Mouse (Mus musculus) hindbrain, embryonic 13.5 days (tissue): ENCODE results near the gene Cul4a. TPM values are rescaled to one million over a fixed set of nuclear protein-coding genes. Genes with fewer than 3 reads are reported as not detected.
"Not testable (repeated sequence)": the region's sequence is repeated elsewhere in the genome, so short reads cannot be mapped to it uniquely, and the experiment has no call there.

Source experiments
- ATAC-seq: fragments of 200-750 bp; cut with Nextera tagmentation; 2 replicates; pipeline ENCODE4 v1.8.0; 2017; ENCODE audit warnings: moderate TSS enrichment; ENCODE audit not compliant: low FRiP score
- H3K27ac ChIP-seq: fragments of 300-500 bp; sonication (generic); 2 replicates; pipeline ENCODE4 v1.5.1; 2015; ENCODE audit warnings: inconsistent platforms, mild to moderate bottlenecking, moderate library complexity
- H3K27me3 ChIP-seq: fragments of 300-500 bp; sonication (generic); 2 replicates; pipeline ENCODE4 v1.6.1; 2015; ENCODE audit warnings: mild to moderate bottlenecking, inconsistent platforms
- H3K36me3 ChIP-seq: fragments of 300-500 bp; sonication (generic); 2 replicates; pipeline ENCODE4 v1.6.1; 2015; ENCODE audit warnings: mild to moderate bottlenecking, inconsistent platforms
- H3K4me1 ChIP-seq: fragments of 300-500 bp; sonication (generic); replicated peaks from 2 replicates; pipeline ENCODE4 v1.6.1; 2015; ENCODE audit warnings: inconsistent platforms
- H3K4me2 ChIP-seq: fragments of 300-500 bp; sonication (generic); 2 replicates; pipeline ENCODE4 v1.6.1; 2015; ENCODE audit warnings: inconsistent platforms, mild to moderate bottlenecking, moderate library complexity
- H3K4me3 ChIP-seq: fragments of 300-500 bp; sonication (generic); 2 replicates; pipeline ENCODE4 v1.5.1; 2015; ENCODE audit warnings: mild to moderate bottlenecking, inconsistent platforms
- H3K9ac ChIP-seq: fragments of 300-500 bp; sonication (generic); 2 replicates; pipeline ENCODE4 v1.6.1; 2015; ENCODE audit warnings: mild to moderate bottlenecking, inconsistent platforms
- H3K9me3 ChIP-seq: fragments of 300-500 bp; sonication (generic); 2 replicates; pipeline ENCODE4 v1.6.1; 2016; ENCODE audit warnings: inconsistent platforms
- WGBS: fragments of 180-500 bp; shearing (Covaris S2); methylation state at CpG from one replicate; pipeline ENCODE4 v1.1.7; 2015; 5-methylcytosine and 5-hydroxymethylcytosine counted together
- polyA plus RNA-seq: library from polyadenylated mRNA; unstranded; fragments of >200 nt; fragmentation: Nextera tagmentation; extraction: Ambion mirVana; gene quantifications from 2 replicates; pipeline ENCODE4 v1.2.1, GENCODE M21; 2015

Cul4a gene
- polyA plus RNA-seq, 1 experiment from 2014 or later, result 71.7 TPM

DNA sequence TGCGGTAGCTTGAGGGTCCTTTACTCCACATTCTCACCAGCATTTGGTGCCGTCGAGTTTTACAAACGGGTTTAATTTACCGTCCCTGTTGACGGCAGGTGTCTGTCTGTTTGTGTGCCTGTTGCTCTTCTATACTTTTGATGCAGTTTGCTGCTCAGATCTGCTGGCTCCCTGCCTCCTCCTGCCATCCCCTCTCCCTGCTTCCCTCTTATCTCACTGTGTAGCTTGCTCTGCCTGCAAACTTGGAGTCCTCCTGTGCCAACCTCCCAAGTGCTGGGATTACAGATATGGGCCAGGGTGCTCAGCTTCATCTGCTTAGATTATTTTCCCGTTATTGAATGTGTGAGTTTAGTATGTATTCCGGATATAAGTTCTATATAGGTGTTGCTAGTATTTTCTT, 3.5 kb downstream of the Cul4a start:
- Histone ChIP-seq H3K4me1 (peaks cover 52% of the 10 kb centered on the region), H3K4me3 (no peak overlapping the region), H3K9ac (no peak overlapping the region), H3K4me2 (no peak overlapping the region), H3K27me3 (no peaks in the 10 kb centered on the region), H3K36me3 (peaks cover 10% of the 10 kb centered on the region; the same call in 1 of the 2 replicates), H3K27ac (no peak overlapping the region), H3K9me3 (no peaks in the 10 kb centered on the region)
- 89% methylated on average over 8 of the region's 8 CpGs for WGBS
- ATAC-seq, result no peak

DNA sequence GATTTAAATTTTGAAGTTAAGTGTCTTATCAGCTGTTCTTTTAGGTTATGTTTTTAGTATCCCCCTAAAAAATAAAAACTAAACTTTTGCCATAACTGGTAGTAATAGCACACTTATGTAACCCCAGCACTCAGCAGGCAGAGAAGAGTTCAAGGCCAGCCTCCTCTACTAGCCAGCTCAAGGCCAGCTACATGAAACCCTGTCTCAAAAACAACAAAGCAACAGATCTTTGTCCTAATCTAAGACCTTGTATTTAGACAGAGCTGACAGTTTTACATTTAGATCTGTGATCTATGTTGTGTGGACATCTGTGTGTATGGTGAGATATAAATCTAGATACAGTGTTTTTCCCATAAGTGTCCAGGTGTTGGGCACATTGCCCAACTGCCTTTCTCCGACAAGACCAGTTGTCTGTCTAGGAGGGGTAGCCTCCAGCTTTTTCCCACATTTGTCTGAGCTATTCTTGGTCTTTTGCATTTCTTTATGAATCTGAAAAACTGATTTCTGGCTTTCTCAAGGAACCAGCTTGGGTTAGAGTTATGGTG, 4.1 kb downstream of the Cul4a start:
- Histone ChIP-seq H3K4me1 (peaks cover 48% of the 10 kb centered on the region), H3K36me3 (peaks cover 11% of the 10 kb centered on the region; the same call in 1 of the 2 replicates), H3K4me3 (no peak overlapping the region), H3K9me3 (no peaks in the 10 kb centered on the region), H3K4me2 (no peak overlapping the region), H3K9ac (no peak overlapping the region), H3K27ac (no peak overlapping the region), H3K27me3 (no peaks in the 10 kb centered on the region)
- ATAC-seq, result no peak
- WGBS, result 76% methylated on average over 1 of the region's 1 CpGs

DNA sequence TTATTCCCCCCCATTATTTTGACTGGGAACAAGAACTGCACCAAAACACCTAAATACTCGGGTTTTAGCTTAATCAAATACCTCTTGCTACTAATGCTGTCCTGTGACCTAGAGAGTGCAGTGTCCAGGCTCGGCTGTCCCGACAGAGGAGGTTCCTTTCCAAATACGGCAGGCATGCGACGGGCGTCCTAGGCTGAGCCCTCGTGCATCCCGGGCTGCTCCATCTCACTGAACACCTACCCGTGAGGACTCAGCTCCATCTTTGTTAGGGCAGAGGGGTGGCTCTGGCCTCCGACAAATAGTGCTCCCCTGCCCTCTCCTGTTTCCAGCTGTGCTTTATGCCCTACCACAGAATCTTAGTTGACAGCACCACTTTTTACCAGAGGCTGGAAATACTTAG, 6.5 kb downstream of the Cul4a start:
- WGBS, result 91% methylated on average over 11 of the region's 11 CpGs
- no peak for ATAC-seq
- no peak overlapping the region for H3K27ac ChIP-seq

DNA sequence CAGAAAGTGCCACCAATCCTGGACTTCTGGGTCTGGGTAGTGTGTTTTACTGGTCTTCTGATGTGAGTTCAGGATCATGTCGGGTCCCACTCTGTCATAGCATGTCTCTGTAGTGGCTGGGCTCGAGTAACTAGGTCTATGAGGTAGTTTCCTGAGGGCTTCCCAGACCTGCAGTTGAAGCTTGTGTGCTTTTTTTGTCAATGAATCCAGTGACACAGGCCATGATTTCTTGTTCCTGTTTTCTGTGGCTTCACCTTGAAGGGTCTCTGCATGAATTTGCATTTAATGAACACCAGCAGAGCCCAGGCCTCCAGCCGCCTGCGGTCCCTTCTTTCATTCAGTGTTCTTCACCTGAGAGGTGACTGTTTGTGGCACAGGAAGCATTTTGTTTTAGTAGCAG, 7.8 kb downstream of the Cul4a start:
- H3K9me3 ChIP-seq, result no peaks in the 10 kb centered on the region
- peaks cover 25% of the 10 kb centered on the region for H3K4me1 ChIP-seq

More for the DNA sequence above, 6.5 kb downstream of the Cul4a start:
- no peak overlapping the region for H3K4me3 ChIP-seq
- no peak overlapping the region for H3K4me2 ChIP-seq
- peaks cover 15% of the 10 kb centered on the region for H3K36me3 ChIP-seq
- H3K4me1 ChIP-seq, result peaks cover 38% of the 10 kb centered on the region
- no peaks in the 10 kb centered on the region for H3K27me3 ChIP-seq
- H3K9me3 ChIP-seq, result no peaks in the 10 kb centered on the region
- H3K9ac ChIP-seq, result no peak overlapping the region

DNA sequence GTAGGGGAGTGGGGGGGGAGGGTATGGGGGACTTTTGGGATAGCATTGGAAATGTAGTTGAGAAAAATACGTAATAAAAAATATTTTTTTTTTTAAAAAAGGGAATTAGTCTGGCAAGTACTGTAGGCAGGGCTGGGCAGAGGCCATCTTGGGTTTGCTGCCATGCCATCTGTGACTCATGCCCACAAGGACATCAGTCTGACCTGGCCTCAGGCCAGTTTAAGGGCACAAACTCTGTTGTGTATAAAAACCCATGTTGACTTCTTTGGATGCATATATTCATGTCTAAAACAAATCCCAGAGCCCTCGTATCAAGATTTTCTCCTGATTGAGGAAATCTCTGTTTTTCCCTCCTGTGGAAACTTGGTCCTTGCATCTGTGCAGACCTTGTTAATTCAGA, 11.7 kb downstream of the Cul4a start:
- 0 out of 2 replicates have a peak overlapping the region, but pooled peaks have one; percentile 15 for H3K9ac ChIP-seq
- H3K27me3 ChIP-seq, result no peaks in the 10 kb centered on the region
- 0 out of 2 replicates have a peak, but pooled peaks cover 3% of the 10 kb centered on the region for H3K4me1 ChIP-seq
- H3K36me3 ChIP-seq, result peaks cover 33% of the 10 kb centered on the region
- ATAC-seq, result no peak
- H3K4me2 ChIP-seq, result no peak overlapping the region
- H3K9me3 ChIP-seq, result no peaks in the 10 kb centered on the region
- H3K27ac ChIP-seq, result no peak overlapping the region
- H3K4me3 ChIP-seq, result no peak overlapping the region
- 95% methylated on average over 2 of the region's 2 CpGs for WGBS

More for the DNA sequence above, 7.8 kb downstream of the Cul4a start:
- Histone ChIP-seq H3K36me3 (peaks cover 17% of the 10 kb centered on the region), H3K27me3 (no peaks in the 10 kb centered on the region), H3K9ac (no peak overlapping the region), H3K4me2 (no peak overlapping the region), H3K27ac (no peak overlapping the region), H3K4me3 (no peak overlapping the region)
- ATAC-seq, result no peak
- 94% methylated on average over 4 of the region's 4 CpGs for WGBS

DNA sequence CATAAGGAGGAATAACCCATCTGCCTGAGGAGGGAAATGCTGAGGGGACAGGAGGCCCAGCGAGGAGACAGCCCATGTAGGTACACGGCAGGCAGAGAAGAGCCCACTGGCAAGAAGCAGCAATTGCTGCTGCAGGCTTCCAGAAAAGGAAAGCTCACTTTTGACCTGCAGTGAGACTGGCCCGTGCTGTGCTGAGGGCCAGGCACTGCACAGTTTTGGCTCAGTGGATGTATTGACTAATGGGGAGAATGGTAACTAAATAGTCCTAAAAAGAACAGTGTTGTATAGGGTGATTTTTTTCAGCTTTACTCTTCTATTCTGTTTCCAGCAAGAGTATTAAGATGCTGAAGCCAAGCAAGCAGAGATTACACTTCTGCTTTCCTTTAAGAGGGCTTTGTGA, 13.1 kb downstream of the Cul4a start:
- H3K27ac ChIP-seq, result no peak overlapping the region
- H3K9ac ChIP-seq, result no peak overlapping the region
- H3K4me2 ChIP-seq, result no peak overlapping the region
- ATAC-seq, result no peak
- no peak overlapping the region for H3K4me3 ChIP-seq
- peaks cover 43% of the 10 kb centered on the region for H3K36me3 ChIP-seq
- 86% methylated on average over 3 of the region's 3 CpGs for WGBS
- H3K4me1 ChIP-seq, result no peaks in the 10 kb centered on the region
- H3K9me3 ChIP-seq, result no peaks in the 10 kb centered on the region
- H3K27me3 ChIP-seq, result no peaks in the 10 kb centered on the region

DNA sequence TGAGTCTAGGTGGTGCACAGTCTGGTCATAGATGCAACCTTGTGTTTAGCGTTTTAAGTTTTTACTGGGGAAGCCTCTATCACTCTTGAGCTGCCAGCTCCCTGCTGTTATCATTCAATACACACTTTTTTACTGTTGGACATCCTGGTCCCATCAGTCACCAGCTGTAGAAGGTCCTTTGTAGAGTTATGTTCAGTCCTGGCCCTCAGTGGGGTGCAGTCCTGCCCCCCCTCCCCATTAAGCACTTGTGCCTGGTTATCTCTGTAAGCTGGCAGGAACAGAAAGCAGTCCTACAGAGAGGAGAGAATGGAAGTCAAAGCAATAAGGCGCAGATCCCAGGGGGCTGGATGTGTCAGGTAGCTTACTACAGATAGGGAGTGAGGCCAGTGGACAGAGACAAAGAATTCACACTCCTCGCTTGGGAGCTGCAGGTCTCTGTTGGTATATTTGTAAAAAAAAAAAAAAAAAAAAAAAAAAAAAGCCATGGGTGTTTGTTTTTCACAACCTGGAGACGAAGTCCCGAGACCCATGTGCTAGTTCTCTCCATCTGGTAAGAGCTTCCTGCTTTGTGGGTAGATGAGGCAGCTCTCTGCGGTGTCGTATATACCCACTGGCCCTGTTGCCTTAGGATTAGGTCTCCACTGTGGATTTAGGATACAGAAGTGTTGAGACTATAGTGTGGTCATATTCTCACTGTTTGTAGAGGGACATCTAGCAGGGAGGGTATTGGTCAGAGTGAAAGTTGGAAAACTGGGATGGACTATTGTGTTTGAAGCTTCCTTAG, 15.7 kb downstream of the Cul4a start:
- Histone ChIP-seq H3K4me1 (no peaks in the 10 kb centered on the region), H3K27ac (no peak overlapping the region), H3K9me3 (no peaks in the 10 kb centered on the region), H3K4me2 (no peak overlapping the region), H3K9ac (no peak overlapping the region), H3K4me3 (no peak overlapping the region), H3K27me3 (no peaks in the 10 kb centered on the region), H3K36me3 (peaks cover 55% of the 10 kb centered on the region)
- ATAC-seq, result no peak
- WGBS, result 84% methylated on average over 7 of the region's 7 CpGs

DNA sequence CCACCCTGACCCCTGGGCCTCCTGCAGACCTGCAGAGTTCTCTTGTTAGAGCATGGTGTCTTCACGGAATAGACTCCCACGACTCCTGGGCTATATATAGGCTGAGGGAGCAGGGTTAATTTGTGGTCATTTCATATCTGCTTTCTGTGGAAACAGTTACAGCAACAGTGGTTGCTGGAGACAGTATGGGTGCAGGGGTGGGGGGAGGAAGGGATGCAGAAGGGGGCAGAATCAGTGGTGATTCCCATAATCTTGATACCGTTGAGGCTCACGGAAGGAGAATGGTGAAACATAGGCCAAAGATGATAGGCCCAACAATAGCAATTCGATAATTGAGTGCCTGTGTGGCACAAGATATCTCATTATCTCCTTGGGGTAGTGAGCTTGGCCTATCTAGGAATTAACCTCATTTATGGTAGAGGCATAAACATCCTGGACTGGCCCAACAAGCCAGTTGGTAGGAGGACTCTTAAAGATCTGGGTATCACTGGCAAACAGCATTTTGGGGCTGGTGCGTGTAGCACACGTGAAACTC, 17.5 kb downstream of the Cul4a start:
- H3K27me3 ChIP-seq, result no peaks in the 10 kb centered on the region
- no peak overlapping the region for H3K27ac ChIP-seq
- no peak for ATAC-seq
- H3K9me3 ChIP-seq, result no peaks in the 10 kb centered on the region
- no peak overlapping the region for H3K4me2 ChIP-seq
- H3K9ac ChIP-seq, result no peak overlapping the region
- no peak overlapping the region for H3K4me3 ChIP-seq
- peaks cover 73% of the 10 kb centered on the region for H3K36me3 ChIP-seq
- H3K4me1 ChIP-seq, result no peaks in the 10 kb centered on the region
- WGBS, result 94% methylated on average over 7 of the region's 7 CpGs

DNA sequence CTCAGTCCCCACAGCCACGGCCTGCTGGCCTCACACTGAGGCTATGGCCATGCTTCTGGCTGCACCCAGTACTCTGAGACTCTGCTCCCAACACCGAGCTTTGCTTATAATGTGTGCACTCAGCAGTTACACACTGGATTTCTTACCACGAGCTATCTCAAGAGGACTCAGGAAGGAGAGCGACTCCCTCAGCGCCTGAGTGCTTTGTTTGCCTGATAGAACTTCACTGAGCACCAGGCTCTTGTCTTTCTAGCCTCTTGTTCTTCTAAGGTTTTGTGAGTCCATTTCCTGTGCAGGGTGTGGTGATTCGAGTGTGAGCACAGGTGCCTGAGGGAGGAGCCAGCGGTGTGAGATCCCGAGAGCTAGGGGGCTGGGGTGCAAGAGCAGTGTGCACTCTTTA, 19.5 kb downstream of the Cul4a start:
- Histone ChIP-seq H3K4me3 (no peak overlapping the region), H3K9me3 (no peaks in the 10 kb centered on the region), H3K4me2 (no peak overlapping the region), H3K9ac (no peak overlapping the region), H3K4me1 (no peaks in the 10 kb centered on the region), H3K27me3 (no peaks in the 10 kb centered on the region), H3K27ac (no peak overlapping the region), H3K36me3 (peaks cover 81% of the 10 kb centered on the region)
- 95% methylated on average over 8 of the region's 8 CpGs for WGBS
- ATAC-seq, result no peak

DNA sequence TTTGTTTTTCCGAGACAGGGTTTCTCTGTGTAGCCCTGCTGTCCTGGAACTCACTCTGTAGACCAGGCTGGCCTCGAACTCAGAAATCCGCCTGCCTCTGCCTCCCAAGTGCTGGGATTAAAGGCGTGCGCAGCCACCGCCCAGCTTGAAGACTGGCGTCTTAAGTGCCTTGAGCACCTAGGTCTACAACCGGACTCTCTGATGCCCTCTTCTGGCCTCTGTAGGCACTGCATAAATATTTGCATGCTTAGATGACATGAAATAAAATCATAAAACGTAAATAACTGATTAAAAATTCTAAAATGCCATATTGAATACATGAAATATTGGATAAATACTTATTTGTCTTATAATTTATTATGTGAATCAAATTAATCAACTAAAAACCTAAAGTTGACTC, 26.8 kb downstream of the Cul4a start:
- not testable (repeated sequence) for ATAC-seq, H3K27ac ChIP-seq, H3K9me3 ChIP-seq, H3K9ac ChIP-seq, H3K4me1 ChIP-seq, H3K4me3 ChIP-seq, H3K4me2 ChIP-seq, H3K27me3 ChIP-seq
- WGBS, result 66% methylated on average over 9 of the region's 9 CpGs
- H3K36me3 ChIP-seq, result peaks cover 95% of the 10 kb centered on the region

DNA sequence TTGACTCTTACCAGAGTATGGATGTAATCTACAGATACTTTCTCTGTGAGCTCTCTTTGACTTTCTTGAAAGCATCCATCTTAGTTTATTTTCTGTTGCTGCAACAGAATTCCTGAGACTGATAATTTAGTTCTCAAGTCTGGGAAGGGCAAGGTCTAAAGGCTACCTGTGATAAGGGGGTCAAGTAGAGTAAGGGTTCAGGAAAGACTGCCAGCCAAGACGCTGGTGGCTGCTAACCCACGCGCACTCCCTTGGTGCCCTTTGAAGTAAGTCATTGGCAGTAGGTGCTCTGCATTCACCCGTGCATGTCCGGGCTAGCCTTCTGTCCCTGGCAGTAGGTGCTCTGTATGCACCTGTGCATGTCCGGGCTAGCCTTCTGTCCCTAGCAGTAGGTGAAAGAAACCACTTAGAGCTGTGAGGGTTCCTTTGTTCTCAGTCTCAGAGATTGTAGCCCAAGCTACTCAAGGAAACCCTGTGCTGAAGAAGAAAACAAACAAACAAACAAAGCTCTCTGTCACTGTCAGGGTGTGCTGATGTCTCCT, 34.3 kb downstream of the Cul4a start:
- no peaks in the 10 kb centered on the region for H3K9me3 ChIP-seq
- H3K36me3 ChIP-seq, result peaks cover 100% of the 10 kb centered on the region
- no peak for ATAC-seq
- H3K4me1 ChIP-seq, result no peaks in the 10 kb centered on the region
- H3K27ac ChIP-seq, result no peak overlapping the region
- no peaks in the 10 kb centered on the region for H3K27me3 ChIP-seq
- H3K4me3 ChIP-seq, result no peak overlapping the region
- no peak overlapping the region for H3K9ac ChIP-seq
- no peak overlapping the region for H3K4me2 ChIP-seq
- WGBS, result 96% methylated on average over 6 of the region's 6 CpGs

DNA sequence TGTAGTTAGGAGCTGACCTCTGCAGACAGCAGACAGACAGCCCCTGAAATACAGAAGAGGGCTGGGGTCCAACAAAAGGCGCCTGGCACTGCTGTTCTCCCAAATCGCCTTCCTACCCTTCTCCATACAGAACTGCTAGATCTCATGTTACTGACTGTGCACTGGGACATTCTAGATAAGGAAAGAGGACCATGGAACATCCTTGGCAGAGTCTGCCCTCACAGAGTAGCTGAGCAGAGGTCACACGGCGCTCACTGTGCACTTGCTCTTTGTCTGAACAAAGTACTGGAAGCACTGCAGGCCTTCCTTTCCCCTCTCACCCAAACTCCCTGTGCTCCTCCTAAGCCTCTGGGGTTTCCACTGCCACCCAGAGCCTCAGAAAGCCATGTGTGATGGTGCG, 36.3 kb downstream of the Cul4a start:
- no peaks in the 10 kb centered on the region for H3K27me3 ChIP-seq
- no peaks in the 10 kb centered on the region for H3K9me3 ChIP-seq
- H3K4me2 ChIP-seq, result no peak overlapping the region
- no peak for ATAC-seq
- no peak overlapping the region for H3K27ac ChIP-seq
- H3K4me3 ChIP-seq, result no peak overlapping the region
- H3K9ac ChIP-seq, result no peak overlapping the region
- H3K36me3 ChIP-seq, result peaks cover 100% of the 10 kb centered on the region
- H3K4me1 ChIP-seq, result no peaks in the 10 kb centered on the region
- WGBS, result 92% methylated on average over 5 of the region's 5 CpGs
